Mouse (Mus musculus): ENCODE results near the gene Apaf1. TPM values are rescaled to one million over a fixed set of nuclear protein-coding genes. Genes with fewer than 3 reads are reported as not detected.

Gene Apaf1
- polyA plus RNA-seq, 1 experiment from 2014 or later = 12.2 TPM

DNA sequence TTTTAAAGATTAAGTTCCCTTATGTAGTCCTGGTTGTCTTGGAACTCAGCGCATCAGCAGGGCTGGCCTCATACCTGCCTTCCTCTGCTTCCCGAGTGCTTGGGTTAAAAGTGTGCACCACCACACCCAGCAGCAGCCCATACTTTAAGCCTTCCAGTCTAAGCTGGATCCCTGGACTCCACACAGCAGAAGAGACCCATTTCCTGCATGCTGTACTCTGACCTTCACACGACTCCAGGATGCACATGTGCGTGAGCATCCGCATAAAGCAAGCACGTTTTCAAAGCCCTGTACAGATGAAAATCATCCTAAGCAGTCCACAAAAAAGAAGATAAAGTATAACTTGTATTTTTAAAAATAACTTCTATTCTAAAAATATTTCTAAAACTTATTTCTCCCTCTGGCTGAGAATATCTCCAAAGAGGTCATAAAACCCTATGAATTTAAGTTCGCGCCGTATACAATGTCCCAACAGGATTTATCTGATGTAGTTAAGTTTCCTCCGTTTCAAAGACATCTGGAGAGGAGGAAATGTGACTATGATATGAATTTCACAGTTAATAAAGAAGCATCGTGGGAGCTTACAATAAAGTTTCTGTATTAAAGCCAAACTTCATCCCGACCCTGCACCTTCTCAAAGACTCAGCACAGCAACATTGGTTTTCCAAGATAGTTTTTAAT lies 76.6 kb downstream of the Apaf1 start:
- Histone ChIP-seq H3K27ac (ENCODE audit: low read depth, low read length) (no peak overlapping the region), H3K27me3 (replicated peaks; ENCODE audit: control insufficient read depth, insufficient read depth, low read length) (no peaks in the 10 kb centered on the region), H3K4me3 (ENCODE audit: low read length) (no peak overlapping the region), H3K9me3 (ENCODE audit: control insufficient read depth, low read length) (no peaks in the 10 kb centered on the region), H3K9ac (ENCODE audit: low read depth, low read length) (no peak overlapping the region), H3K4me2 (ENCODE audit: low read length) (no peak overlapping the region), H3K4me1 (ENCODE audit: control insufficient read depth, insufficient read depth, low read depth, low read length) (peaks cover 3% of the 10 kb centered on the region; the same call in 1 of the 2 replicates), H3K36me3 (ENCODE audit: control insufficient read depth, insufficient read depth, low read length) (peaks cover 2% of the 10 kb centered on the region; the same call in 1 of the 2 replicates)
- ATAC-seq = no peak
- 89% methylated on average over 12 of the region's 12 CpGs for WGBS

DNA sequence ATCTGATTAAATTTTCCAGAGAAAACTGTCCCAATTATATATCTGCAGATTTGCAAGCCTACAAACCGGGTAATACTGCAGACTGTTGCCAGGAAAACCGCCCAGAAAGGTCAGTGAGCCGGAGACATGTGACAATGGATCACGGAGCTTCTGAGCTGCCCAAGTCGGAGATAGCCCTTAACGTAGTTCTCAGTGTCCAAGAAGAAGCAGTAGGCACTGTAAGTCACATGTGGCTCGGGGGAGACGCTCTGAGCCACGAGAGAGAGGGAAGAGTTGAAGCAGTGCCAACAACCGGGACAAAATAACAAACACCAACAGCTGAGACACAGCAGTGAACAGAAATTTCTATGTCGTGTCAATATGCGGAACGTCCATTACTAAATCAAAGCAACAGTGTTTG lies 81.1 kb downstream of the Apaf1 start:
- Histone ChIP-seq H3K36me3 (ENCODE audit: control insufficient read depth, insufficient read depth, low read length) (peaks cover 5% of the 10 kb centered on the region), H3K4me1 (ENCODE audit: control insufficient read depth, insufficient read depth, low read depth, low read length) (peaks cover 3% of the 10 kb centered on the region; the same call in 1 of the 2 replicates), H3K9me3 (ENCODE audit: control insufficient read depth, low read length) (no peaks in the 10 kb centered on the region), H3K27me3 (replicated peaks; ENCODE audit: control insufficient read depth, insufficient read depth, low read length) (no peaks in the 10 kb centered on the region), H3K9ac (ENCODE audit: low read depth, low read length) (no peak overlapping the region), H3K27ac (ENCODE audit: low read depth, low read length) (no peak overlapping the region), H3K4me3 (ENCODE audit: low read length) (no peak overlapping the region), H3K4me2 (ENCODE audit: low read length) (no peak overlapping the region)
- WGBS = 54% methylated on average over 13 of the region's 13 CpGs
- no peak for ATAC-seq

DNA sequence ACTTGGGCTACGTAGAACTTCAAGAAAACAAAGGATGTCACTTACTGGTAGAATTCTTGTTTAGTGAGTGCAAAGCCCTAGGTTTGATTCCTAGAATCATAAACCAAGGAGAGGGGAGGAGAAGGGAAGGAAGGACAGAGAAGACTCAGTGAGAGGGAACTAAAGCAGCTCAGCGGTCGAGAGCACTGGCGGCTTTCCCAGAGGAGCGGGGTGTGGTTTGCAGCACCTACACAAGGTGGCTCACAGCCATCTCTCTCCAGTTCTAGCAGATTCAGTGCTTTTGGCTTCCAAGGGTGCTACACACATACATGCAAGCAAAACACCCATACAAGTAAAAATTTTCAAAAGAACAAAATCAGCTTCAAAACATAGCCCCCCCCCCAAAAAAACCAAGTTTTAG lies 82.7 kb downstream of the Apaf1 start:
- peaks cover 9% of the 10 kb centered on the region for H3K36me3 ChIP-seq (ENCODE audit: control insufficient read depth, insufficient read depth, low read length)

DNA sequence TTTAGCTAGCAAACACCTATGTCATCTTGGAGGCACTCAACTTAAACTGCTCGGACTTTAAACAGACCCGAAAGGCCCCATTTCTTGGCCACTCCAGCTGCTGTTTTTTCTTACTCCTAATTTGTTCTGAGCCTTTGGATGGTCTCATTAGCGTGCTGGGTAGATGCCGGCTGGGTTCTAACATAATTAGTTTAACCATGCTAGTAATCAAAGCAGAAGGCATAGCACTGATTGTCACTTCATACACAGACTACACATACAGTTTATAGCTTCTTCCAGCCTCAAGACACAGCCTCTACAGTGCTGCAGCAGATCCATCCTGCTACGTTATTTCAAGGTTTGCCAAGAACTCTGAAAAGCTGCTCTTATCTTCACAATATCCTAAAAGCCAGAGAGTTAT lies 88.7 kb downstream of the Apaf1 start:
- Histone ChIP-seq H3K36me3 (ENCODE audit: control insufficient read depth, insufficient read depth, low read length) (peaks cover 16% of the 10 kb centered on the region), H3K4me1 (ENCODE audit: control insufficient read depth, insufficient read depth, low read depth, low read length) (no peaks in the 10 kb centered on the region), H3K27ac (ENCODE audit: low read depth, low read length) (no peak overlapping the region), H3K4me3 (ENCODE audit: low read length) (no peak overlapping the region), H3K4me2 (ENCODE audit: low read length) (no peak overlapping the region), H3K9ac (ENCODE audit: low read depth, low read length) (no peak overlapping the region), H3K9me3 (ENCODE audit: control insufficient read depth, low read length) (no peaks in the 10 kb centered on the region), H3K27me3 (replicated peaks; ENCODE audit: control insufficient read depth, insufficient read depth, low read length) (no peaks in the 10 kb centered on the region)
- ATAC-seq = no peak
- WGBS = 70% methylated on average over 5 of the region's 5 CpGs

More for the DNA sequence above, 82.7 kb downstream of the Apaf1 start:
- Histone ChIP-seq H3K27me3 (replicated peaks; ENCODE audit: control insufficient read depth, insufficient read depth, low read length) (no peaks in the 10 kb centered on the region), H3K9me3 (ENCODE audit: control insufficient read depth, low read length) (no peaks in the 10 kb centered on the region), H3K9ac (ENCODE audit: low read depth, low read length) (no peak overlapping the region), H3K4me3 (ENCODE audit: low read length) (no peak overlapping the region), H3K4me1 (ENCODE audit: control insufficient read depth, insufficient read depth, low read depth, low read length) (peaks cover 3% of the 10 kb centered on the region; the same call in 1 of the 2 replicates), H3K27ac (ENCODE audit: low read depth, low read length) (no peak overlapping the region), H3K4me2 (ENCODE audit: low read length) (no peak overlapping the region)
- 85% methylated on average over 5 of the region's 5 CpGs for WGBS
- ATAC-seq = no peak

DNA sequence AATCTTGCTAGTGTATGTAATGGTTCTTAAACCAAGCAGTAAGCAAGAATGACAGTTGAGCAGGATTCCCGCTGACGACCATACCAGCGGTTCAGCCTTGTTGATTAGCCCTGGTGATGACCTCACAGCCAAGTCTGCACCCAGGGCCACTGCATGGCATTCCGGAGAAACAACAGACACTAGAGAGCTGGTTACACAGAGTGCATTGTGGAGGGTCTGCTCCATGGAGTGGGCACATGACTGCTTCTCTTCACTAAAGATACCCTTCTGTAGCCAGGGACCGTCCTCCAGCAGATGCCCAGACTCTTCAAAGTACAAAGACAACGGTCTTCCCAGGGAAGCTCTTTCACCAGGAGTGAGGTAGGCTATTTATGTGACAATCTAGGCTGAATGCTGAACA lies 90.3 kb downstream of the Apaf1 start:
- H3K4me3 ChIP-seq (ENCODE audit: low read length) = no peak overlapping the region
- no peaks in the 10 kb centered on the region for H3K27me3 ChIP-seq (replicated peaks; ENCODE audit: control insufficient read depth, insufficient read depth, low read length)
- H3K36me3 ChIP-seq (ENCODE audit: control insufficient read depth, insufficient read depth, low read length) = peaks cover 16% of the 10 kb centered on the region
- H3K9ac ChIP-seq (ENCODE audit: low read depth, low read length) = no peak overlapping the region
- peak; percentile 52; the same call in 1 of the 2 replicates for ATAC-seq
- H3K27ac ChIP-seq (ENCODE audit: low read depth, low read length) = no peak overlapping the region
- no peaks in the 10 kb centered on the region for H3K4me1 ChIP-seq (ENCODE audit: control insufficient read depth, insufficient read depth, low read depth, low read length)
- H3K9me3 ChIP-seq (ENCODE audit: control insufficient read depth, low read length) = no peaks in the 10 kb centered on the region
- H3K4me2 ChIP-seq (ENCODE audit: low read length) = no peak overlapping the region
- WGBS = 89% methylated on average over 6 of the region's 6 CpGs

DNA sequence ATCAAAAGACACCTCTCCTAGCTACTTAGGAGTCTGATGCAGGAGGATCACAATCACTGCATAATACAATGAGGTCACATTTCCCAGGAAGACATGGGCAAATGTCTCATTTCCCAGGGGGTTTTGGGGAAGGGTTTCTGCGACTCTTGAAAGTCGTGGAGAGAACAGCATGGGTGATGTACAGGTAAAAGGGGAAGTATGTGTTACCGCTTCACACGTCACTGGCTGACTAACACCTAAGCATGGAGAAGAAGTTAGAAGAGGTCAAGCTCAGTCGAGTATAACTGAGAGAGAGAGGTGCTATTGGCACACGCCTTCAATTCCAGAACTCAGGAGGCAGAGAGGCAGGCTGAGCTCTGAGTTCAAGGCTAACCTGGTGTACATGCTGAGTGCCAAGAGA lies 92.2 kb downstream of the Apaf1 start:
- no peak for ATAC-seq
- peaks cover 9% of the 10 kb centered on the region for H3K36me3 ChIP-seq (ENCODE audit: control insufficient read depth, insufficient read depth, low read length)
- H3K27ac ChIP-seq (ENCODE audit: low read depth, low read length) = no peak overlapping the region
- no peak overlapping the region for H3K9ac ChIP-seq (ENCODE audit: low read depth, low read length)
- H3K9me3 ChIP-seq (ENCODE audit: control insufficient read depth, low read length) = no peaks in the 10 kb centered on the region
- H3K4me3 ChIP-seq (ENCODE audit: low read length) = no peak overlapping the region
- WGBS = 86% methylated on average over 6 of the region's 6 CpGs
- H3K4me2 ChIP-seq (ENCODE audit: low read length) = no peak overlapping the region
- no peaks in the 10 kb centered on the region for H3K27me3 ChIP-seq (replicated peaks; ENCODE audit: control insufficient read depth, insufficient read depth, low read length)
- H3K4me1 ChIP-seq (ENCODE audit: control insufficient read depth, insufficient read depth, low read depth, low read length) = no peaks in the 10 kb centered on the region

DNA sequence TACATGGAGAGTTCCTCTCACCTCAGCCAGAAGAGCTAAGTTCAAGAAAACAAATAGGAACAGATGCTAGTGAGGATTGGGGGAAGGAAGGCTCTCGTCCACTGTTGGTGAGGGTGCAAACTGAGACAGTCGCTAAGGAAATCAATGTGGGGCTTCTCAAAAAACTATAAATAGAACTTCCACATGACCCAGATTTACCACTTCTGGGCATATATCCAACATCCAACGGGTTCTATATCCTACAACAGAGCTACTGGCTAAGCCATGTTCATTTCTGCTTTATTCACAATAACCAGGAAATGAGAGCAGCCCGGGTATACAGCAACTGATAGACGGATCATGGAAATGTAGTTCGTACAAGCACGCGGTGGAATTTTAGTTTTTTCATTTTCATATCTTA lies 99.5 kb downstream of the Apaf1 start:
- H3K4me2 ChIP-seq (ENCODE audit: low read length) = no peak overlapping the region
- H3K9ac ChIP-seq (ENCODE audit: low read depth, low read length) = no peak overlapping the region
- H3K9me3 ChIP-seq (ENCODE audit: control insufficient read depth, low read length) = no peaks in the 10 kb centered on the region
- H3K4me3 ChIP-seq (ENCODE audit: low read length) = no peak overlapping the region
- H3K36me3 ChIP-seq (ENCODE audit: control insufficient read depth, insufficient read depth, low read length) = no peaks in the 10 kb centered on the region
- WGBS = 79% methylated on average over 8 of the region's 8 CpGs
- no peak overlapping the region for H3K27ac ChIP-seq (ENCODE audit: low read depth, low read length)
- H3K27me3 ChIP-seq (replicated peaks; ENCODE audit: control insufficient read depth, insufficient read depth, low read length) = no peaks in the 10 kb centered on the region
- no peaks in the 10 kb centered on the region for H3K4me1 ChIP-seq (ENCODE audit: control insufficient read depth, insufficient read depth, low read depth, low read length)
- no peak for ATAC-seq

DNA sequence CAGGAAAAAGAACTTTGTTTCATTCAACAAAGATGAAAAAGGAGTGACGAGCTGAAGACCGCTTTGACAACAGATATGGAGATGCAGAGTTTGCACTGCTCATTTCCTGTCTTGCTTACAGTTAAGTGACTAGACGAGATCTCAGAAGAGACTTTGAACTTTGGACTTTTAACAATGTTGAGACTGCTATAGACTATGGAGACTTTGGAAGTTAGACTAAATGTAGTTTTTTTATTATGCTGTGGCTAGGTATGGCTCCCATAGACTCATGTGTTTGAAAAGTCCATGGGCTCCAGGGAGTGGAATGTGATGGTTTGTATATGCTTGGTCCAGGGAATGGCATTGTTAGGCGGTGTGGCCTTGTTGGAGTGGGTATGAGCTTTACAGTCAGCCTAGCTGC lies 100.8 kb downstream of the Apaf1 start:
- H3K27ac ChIP-seq (ENCODE audit: low read depth, low read length) = no peak overlapping the region
- no peaks in the 10 kb centered on the region for H3K36me3 ChIP-seq (ENCODE audit: control insufficient read depth, insufficient read depth, low read length)
- H3K4me2 ChIP-seq (ENCODE audit: low read length) = no peak overlapping the region
- 96% methylated on average over 4 of the region's 4 CpGs for WGBS
- H3K4me3 ChIP-seq (ENCODE audit: low read length) = no peak overlapping the region
- H3K4me1 ChIP-seq (ENCODE audit: control insufficient read depth, insufficient read depth, low read depth, low read length) = no peaks in the 10 kb centered on the region
- H3K9me3 ChIP-seq (ENCODE audit: control insufficient read depth, low read length) = no peaks in the 10 kb centered on the region
- no peak overlapping the region for H3K9ac ChIP-seq (ENCODE audit: low read depth, low read length)
- no peak for ATAC-seq
- no peaks in the 10 kb centered on the region for H3K27me3 ChIP-seq (replicated peaks; ENCODE audit: control insufficient read depth, insufficient read depth, low read length)

DNA sequence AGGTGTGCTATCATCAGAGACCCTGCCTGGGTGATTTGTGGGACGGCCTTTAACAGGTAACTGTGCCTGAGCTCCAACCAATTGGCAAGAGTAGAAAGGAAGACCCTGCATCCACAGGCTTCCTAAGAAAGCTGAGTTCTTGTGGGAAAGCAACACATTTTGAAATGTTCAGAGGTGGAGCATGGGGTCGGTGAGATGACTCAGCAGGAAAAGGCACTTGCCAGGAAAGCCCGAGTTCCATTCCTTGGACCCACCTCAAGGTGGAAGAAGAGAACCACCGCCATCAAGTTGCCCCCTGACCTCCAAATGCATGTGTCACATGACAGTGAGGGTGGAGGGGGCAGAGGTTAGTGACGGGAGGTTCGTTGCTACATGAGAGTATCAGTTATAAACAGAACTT lies 108.1 kb downstream of the Apaf1 start:
- Histone ChIP-seq H3K27ac (ENCODE audit: low read depth, low read length) (no peak overlapping the region), H3K27me3 (replicated peaks; ENCODE audit: control insufficient read depth, insufficient read depth, low read length) (no peaks in the 10 kb centered on the region), H3K36me3 (ENCODE audit: control insufficient read depth, insufficient read depth, low read length) (no peaks in the 10 kb centered on the region), H3K9ac (ENCODE audit: low read depth, low read length) (no peak overlapping the region), H3K4me2 (ENCODE audit: low read length) (no peak overlapping the region), H3K4me1 (ENCODE audit: control insufficient read depth, insufficient read depth, low read depth, low read length) (peaks cover 5% of the 10 kb centered on the region), H3K4me3 (ENCODE audit: low read length) (no peak overlapping the region), H3K9me3 (ENCODE audit: control insufficient read depth, low read length) (no peaks in the 10 kb centered on the region)
- 88% methylated on average over 6 of the region's 6 CpGs for WGBS
- ATAC-seq = no peak
